Mouse (Mus musculus): ENCODE results near the gene Anp32a. TPM values are rescaled to one million over a fixed set of nuclear protein-coding genes. Genes with fewer than 3 reads are reported as not detected.

The Anp32a gene
- total RNA-seq, 2 experiments from 2014 or later, result 231 to 251 TPM

DNA sequence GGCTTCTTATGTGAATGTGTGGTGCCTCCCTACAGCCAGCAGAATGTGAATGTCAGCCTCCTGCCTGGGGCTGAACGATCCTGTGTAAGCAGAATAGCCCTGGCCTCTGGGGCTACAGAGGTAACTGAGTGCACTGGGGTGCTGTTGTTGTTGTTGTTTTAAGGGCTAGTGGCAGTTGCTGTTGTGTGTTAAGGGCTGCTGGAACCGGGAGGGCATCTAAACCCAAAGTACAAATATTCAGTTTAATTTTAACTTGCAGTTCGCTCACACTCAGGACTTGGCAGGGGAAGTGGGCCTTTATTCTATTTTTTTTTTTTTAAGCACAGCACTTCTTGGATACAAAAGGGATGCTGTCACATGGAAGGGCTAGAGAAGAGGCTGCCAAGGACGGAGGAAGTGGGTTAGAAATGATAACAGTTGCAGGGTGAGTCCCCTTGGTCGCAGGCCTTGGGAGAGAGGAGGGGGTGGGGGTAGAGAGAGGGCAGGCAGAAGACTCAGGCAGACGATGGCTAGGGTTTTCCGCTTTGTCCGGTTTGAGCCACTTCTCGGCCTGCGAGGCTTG, 26.5 kb downstream of the Anp32a start:
- peak; percentile 36 for DNase-seq
- intact Hi-C loops (cut with DNase I), result no loop called here

DNA sequence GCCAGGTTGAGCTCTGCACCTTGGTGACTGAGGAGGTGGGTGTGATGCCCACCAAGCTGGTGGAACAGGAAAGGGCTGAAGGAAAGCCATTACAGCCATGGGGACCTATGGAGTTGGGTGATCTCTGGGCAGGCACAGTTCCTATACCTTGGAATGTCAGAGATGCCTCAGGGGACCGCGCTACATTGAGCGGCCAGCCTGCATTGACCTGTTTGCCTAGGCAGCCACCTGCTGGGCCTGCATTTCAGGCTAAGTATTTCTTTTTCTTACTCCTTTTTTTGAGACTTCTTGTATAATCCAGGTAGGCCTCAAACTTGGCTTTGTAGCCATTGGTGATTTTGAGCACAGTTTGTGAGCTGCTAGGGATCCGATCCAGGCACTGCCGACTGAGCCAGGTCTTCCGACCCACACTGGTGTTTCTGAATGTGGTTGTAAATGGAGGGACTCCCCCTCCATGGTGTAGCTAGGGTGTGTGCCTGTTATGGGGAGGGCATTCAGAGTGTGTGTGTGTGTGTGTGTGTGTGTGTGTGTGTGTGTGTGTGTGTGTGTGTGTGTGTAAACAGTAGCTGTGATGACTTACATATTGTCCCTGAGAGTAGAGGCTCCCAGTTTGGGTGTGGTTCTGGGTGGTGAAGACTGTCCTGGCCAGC, 27.3 kb downstream of the Anp32a start:
- intact Hi-C loops (cut with DNase I), result no loop called here
- no peak for DNase-seq

DNA sequence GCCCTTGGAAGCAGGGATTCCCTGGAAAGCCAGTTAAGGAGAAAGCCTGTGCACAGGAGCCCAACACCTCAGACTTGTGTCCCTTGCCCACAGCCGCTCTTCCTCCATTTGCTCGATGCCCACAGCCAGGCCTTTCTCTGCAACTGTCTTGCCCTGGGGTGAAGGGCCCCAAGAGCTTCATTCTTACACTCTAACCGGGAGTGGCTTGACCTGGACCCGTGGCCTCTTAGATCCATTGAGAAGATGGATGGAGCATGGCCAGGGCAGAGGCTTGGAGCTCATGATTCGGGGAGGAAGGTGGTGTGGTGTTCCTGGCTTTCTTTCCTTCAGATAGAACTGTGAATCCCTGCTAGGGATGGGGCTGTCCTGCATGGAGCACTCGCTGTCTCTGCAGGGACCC, 28.1 kb downstream of the Anp32a start:
- intact Hi-C loops (cut with DNase I), result no loop called here
- no peak for DNase-seq

DNA sequence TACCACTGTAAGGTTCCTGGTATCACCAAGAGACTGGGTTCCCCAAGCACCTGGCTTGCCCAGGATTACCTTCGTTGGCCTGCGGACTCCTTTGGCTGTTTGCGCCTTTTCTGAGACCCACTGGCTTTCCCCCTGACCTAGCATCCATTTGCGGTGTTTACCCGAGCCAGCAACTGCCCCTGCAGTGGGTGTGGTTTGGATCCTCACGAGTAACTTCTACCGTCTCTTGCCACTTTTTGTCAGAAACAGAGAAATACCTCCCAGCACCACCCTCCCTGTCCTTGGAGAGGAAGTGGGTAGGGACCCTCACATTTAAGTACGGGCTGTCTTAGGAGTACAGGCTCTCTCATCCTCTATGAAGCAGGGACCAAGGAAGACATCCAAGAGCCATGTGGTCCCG, 29.1 kb downstream of the Anp32a start:
- intact Hi-C loops (cut with DNase I), result no loop called here
- DNase-seq, result no peak

- DNase-seq, result no peak
- intact Hi-C loops (cut with DNase I), result no loop called here
These were observed 29.7 kb downstream of the Anp32a start for GRCm38 (mm10) chr9:62370648-62371280.

- intact Hi-C loops (cut with DNase I), result no loop called here
- no peak for DNase-seq
These were observed 30.9 kb downstream of the Anp32a start for GRCm38 (mm10) chr9:62371745-62372555.

GRCm38 (mm10) chr9:62372556-62373221, 31.6 kb downstream of the Anp32a start:
- intact Hi-C loops (cut with DNase I), result no loop called here
- DNase-seq, result no peak

DNA sequence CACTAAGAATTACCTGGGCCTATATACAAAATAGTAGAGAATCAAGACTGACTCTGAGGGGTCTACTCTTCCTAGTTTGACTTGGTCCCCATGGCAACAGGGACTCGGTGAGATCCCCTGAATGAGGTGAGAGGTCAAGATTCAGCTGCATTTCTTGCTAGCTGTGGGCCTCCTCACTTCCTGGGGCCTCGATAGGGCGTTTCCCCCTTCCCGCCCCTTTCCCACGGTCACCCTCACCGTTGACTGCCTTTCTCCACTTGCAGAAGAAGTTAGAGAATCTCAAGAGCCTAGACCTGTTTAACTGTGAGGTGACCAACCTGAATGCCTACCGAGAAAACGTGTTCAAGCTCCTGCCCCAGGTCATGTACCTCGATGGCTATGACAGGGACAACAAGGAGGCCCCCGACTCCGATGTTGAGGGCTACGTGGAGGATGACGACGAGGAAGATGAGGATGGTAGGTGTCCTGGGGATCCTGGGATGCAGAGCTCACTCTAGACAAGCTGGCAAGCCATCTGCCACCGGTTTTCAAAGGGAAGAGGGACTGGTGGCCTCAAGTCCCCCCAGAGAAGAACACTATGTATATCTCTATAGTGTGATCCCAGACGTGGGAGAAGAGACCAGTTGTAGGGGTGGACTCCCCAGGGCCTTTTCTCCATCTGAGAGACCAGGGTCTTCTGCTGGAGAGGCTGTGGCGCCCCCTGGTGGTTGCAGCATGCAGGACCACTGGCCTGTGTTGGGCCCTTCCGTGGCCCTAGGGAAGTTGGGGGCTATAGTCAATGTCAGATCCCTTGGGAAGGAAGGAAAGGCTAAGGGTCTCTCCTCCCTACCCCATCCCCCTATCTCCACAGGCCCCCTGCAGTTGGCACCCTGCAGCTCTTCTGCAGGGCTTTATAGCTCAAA, 32.4 kb downstream of the Anp32a start:
- intact Hi-C loops (cut with DNase I), result no loop called here
- DNase-seq, result peak; percentile 72

DNA sequence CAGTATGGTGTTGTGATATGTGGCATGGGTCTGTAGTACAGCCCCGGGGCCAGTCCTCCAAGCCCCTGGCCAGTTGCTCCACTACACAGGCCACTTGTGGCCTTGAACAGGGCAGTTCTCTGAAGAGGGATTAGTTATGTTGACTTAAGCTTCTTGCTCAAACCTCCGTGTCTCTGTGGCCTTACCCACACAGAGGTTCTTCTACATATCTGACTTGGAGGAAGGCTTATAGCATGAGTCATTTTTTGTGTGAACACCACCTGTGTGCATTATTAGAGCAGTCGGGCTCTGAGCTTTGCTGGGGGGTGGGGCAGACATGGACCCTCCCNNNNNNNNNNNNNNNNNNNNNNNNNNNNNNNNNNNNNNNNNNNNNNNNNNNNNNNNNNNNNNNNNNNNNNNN, 33.2 kb downstream of the Anp32a start:
- intact Hi-C loops (cut with DNase I), result no loop called here

DNA sequence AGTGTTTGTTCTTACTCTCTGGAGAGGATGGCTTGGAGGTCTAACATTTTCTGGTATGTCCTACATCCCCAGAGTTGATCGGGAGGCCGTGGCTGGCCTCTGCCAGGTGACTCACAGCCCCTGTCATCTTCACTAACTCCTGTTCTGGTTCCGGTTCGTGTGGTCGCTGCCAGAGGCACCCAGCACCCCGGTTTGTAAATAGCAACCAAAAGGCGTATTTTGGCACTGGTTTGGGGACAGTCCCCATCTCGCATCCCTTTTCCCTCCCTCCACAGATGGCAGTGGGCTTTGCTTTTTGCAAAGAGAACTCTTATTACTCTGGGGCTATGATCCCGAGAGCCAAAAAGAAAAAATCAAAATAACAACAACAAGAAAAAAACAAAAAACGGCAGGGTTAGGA, 36.8 kb downstream of the Anp32a start:
- intact Hi-C loops (cut with DNase I), result no loop called here
- no peak for DNase-seq

More for the DNA sequence above, 33.2 kb downstream of the Anp32a start:
- DNase-seq, result no peak

GRCm38 (mm10) chr9:62380351-62380750, 39.3 kb downstream of the Anp32a start:
- no peak for DNase-seq
- intact Hi-C loops (cut with DNase I), result no loop called here

- no peak for DNase-seq
- intact Hi-C loops (cut with DNase I), result no loop called here
These were observed 40.4 kb downstream of the Anp32a start for GRCm38 (mm10) chr9:62381402-62381913.

DNA sequence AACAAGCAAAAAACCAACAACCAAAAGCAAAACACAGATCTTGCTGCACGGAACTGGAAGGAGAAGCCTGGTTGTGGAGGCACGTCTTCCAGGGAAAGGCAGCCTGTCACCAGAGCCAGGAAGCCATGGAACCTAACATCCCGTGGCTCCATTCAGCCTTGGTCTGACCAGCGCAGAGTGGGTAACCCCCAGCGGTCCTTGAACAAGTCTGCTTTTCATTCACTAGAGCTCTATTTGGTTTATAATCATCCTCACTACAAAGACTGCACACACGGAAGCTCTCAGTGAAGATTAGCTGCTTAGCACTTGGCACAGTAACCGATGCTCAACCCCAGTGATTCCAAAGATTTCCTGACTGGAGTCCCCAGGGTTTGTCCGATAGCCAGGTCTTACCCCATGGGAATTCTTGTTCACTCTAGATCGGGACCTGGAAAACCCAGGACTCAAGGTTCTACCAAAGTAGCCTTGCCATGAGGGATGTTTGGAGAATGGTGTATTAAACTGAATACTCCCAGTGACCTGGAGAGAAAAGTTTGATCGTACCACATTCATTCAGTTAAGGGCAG, 41.5 kb downstream of the Anp32a start:
- DNase-seq, result no peak
- intact Hi-C loops (cut with DNase I), result no loop called here

GRCm38 (mm10) chr9:62385062-62385461, 44.0 kb downstream of the Anp32a start:
- DNase-seq, result no peak
- intact Hi-C loops (cut with DNase I), result no loop called here

GRCm38 (mm10) chr9:62385727-62386518, 44.8 kb downstream of the Anp32a start:
- DNase-seq, result no peak
- intact Hi-C loops (cut with DNase I), result no loop called here

GRCm38 (mm10) chr9:62389735-62390134, 48.6 kb downstream of the Anp32a start:
- intact Hi-C loops (cut with DNase I), result no loop called here
- DNase-seq, result no peak

DNA sequence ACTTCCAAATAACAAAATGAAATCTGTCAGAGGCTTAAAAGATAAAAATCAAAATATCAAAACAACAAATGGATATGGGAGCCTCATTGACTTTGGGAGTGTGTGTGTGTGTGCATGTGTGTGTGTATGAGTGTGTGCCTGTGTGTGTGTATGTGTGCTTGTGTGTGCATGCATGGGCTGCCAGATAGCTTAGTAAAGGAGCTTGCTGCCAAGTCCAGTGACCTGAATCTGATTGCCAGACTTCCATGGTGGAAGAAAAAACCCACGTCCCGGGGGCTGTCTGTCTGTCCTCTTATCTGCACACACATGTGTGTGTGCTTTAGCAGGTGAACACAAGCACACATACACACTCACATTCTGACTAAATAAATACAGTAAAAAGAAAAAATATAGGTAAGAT, 52.4 kb downstream of the Anp32a start:
- intact Hi-C loops (cut with DNase I), result no loop called here
- DNase-seq, result no peak

DNA sequence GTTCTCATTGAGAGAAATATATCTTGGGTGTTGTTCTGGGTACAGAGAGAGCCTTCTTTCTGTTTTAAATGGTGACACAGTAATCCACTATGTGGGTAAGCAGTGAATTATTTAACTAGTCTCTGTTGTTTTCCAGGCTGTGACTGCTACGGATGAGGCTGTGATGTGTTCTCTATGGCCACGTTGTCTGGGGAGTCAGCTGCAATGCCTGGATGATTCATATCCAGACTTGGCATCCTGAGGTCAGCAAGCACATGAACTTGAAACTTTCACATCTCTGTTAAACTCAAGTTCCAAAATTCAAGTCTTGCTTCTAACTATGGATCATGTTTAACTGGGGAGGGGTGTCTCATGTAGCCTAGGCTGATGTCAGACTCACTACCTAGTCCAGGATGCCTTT, 53.1 kb downstream of the Anp32a start:
- intact Hi-C loops (cut with DNase I), result no loop called here
- no peak for DNase-seq
